Mouse (Mus musculus) thymus, adult 2 months (tissue): ENCODE data around the gene Tsc1.

ENCODE experiments used
- CTCF ChIP-seq: fragments of 200-500 bp; IDR thresholded peaks from 2 replicates; pipeline ENCODE4 v1.5.1; 2012; ENCODE audit warnings: mild to moderate bottlenecking, control low read depth, low read length, moderate library complexity, borderline replicate concordance; ENCODE audit not compliant: control insufficient read depth, poor library complexity, insufficient read depth; ENCODE audit errors: extremely low read depth
- POLR2A ChIP-seq: fragments of 200-500 bp; IDR thresholded peaks from 2 replicates; pipeline ENCODE4 v1.6.1; 2012; ENCODE audit warnings: mild to moderate bottlenecking, low read length, control low read depth, moderate library complexity; ENCODE audit not compliant: control insufficient read depth, poor library complexity, insufficient read depth; ENCODE audit errors: extremely low read depth

GRCm38 (mm10) chr2:28626038-28626437 is 15.0 kb upstream of the Tsc1 start:
- TF ChIP-seq CTCF (no peak), POLR2A (no peak)
